Mouse (Mus musculus) midbrain, postnatal 0 days (tissue): Measurements from ENCODE around the gene Gm8180. TPM values are rescaled to one million over a fixed set of nuclear protein-coding genes. Genes with fewer than 3 reads are reported as not detected.
"Not testable (repeated sequence)": the region's sequence is repeated elsewhere in the genome, so short reads cannot be mapped to it uniquely, and the experiment has no call there.

Experiments used
- ATAC-seq: fragments of 200-750 bp; cut with Nextera tagmentation; 2 replicates; pipeline ENCODE4 v1.8.0; 2017; ENCODE audit warnings: moderate number of reproducible peaks, mild to moderate bottlenecking, moderate TSS enrichment, moderate library complexity; ENCODE audit not compliant: low FRiP score
- DNase-seq: peaks from one replicate; pipeline ENCODE4 v3.0.0-alpha.2; 2015; ENCODE audit warnings: low spot score
- H3K27ac ChIP-seq: fragments of 300-500 bp; sonication (generic); 2 replicates; pipeline ENCODE4 v1.5.1; 2014; ENCODE audit warnings: low read depth, mild to moderate bottlenecking, low read length, mixed read lengths
- H3K27me3 ChIP-seq: fragments of 300-500 bp; sonication (generic); 2 replicates; pipeline ENCODE4 v1.6.1; 2014; ENCODE audit warnings: low read length, control low read depth, mixed read lengths; ENCODE audit not compliant: insufficient read depth
- H3K36me3 ChIP-seq: fragments of 300-500 bp; sonication (generic); 2 replicates; pipeline ENCODE4 v1.6.1; 2014; ENCODE audit warnings: low read length, control low read depth, mixed read lengths; ENCODE audit not compliant: insufficient read depth
- H3K4me1 ChIP-seq: fragments of 300-500 bp; sonication (generic); 2 replicates; pipeline ENCODE4 v1.6.1; 2014; ENCODE audit warnings: mild to moderate bottlenecking, control low read depth, antibody characterized with exemption, low read length, mixed read lengths; ENCODE audit not compliant: insufficient read depth
- H3K4me2 ChIP-seq: fragments of 300-500 bp; sonication (generic); 2 replicates; pipeline ENCODE4 v1.6.1; 2014; ENCODE audit warnings: low read depth, mild to moderate bottlenecking, low read length, mixed read lengths; ENCODE audit not compliant: poor library complexity, severe bottlenecking
- H3K4me3 ChIP-seq: fragments of 300-500 bp; sonication (generic); 2 replicates; pipeline ENCODE4 v1.5.1; 2014; ENCODE audit warnings: low read depth, mild to moderate bottlenecking, low read length, moderate library complexity
- H3K9ac ChIP-seq: fragments of 300-500 bp; sonication (generic); replicated peaks from 2 replicates; pipeline ENCODE4 v1.6.1; 2014; ENCODE audit warnings: mild to moderate bottlenecking, low read length, moderate library complexity, mixed read lengths; ENCODE audit not compliant: poor library complexity, severe bottlenecking
- H3K9me3 ChIP-seq: fragments of 300-500 bp; sonication (generic); 2 replicates; pipeline ENCODE4 v1.6.1; 2016; ENCODE audit warnings: low read length, control low read depth
- CTCF ChIP-seq: IDR thresholded peaks from 2 replicates; pipeline ENCODE4 v1.5.1; 2016; ENCODE audit warnings: antibody characterized with exemption, mild to moderate bottlenecking
- WGBS: fragments of 180-500 bp; shearing (Covaris S2); extraction: QIAGEN DNeasy Blood & Tissue Kit; methylation state at CpG from one replicate; pipeline ENCODE4 v1.1.7; 2014; 5-methylcytosine and 5-hydroxymethylcytosine counted together
- polyA plus RNA-seq: library from polyadenylated mRNA; unstranded; fragments of >200 nt; fragmentation: Nextera tagmentation; extraction: Ambion mirVana; gene quantifications from 2 replicates; pipeline ENCODE4 v1.2.1, GENCODE M21; 2015
- total RNA-seq: library from RNA; depleted of rRNA; stranded (reverse); fragments of >200 nt; gene quantifications from 2 replicates; pipeline ENCODE4 v1.2.3, GENCODE M21; 2014; rRNA removed

The Gm8180 gene
- total and polyA plus RNA-seq, 2 experiments from 2014 or later, result not detected

- not testable (repeated sequence) for H3K9me3 ChIP-seq, H3K27me3 ChIP-seq, H3K4me2 ChIP-seq, H3K36me3 ChIP-seq, H3K27ac ChIP-seq, ATAC-seq, H3K9ac ChIP-seq, DNase-seq, H3K4me1 ChIP-seq, H3K4me3 ChIP-seq
- WGBS, result 10% methylated on average over 7 of the region's 7 CpGs
- TF ChIP-seq CTCF, result peak; percentile 48
These were observed 19.9 kb upstream of the Gm8180 start for GRCm38 (mm10) chr14:43804435-43804834.

GRCm38 (mm10) chr14:43796905-43797470 lies 12.4 kb upstream of the Gm8180 start:
- H3K27ac ChIP-seq, H3K27me3 ChIP-seq, H3K4me1 ChIP-seq, H3K36me3 ChIP-seq, H3K9ac ChIP-seq, H3K9me3 ChIP-seq: not testable (repeated sequence)
- H3K4me2 ChIP-seq, result peak overlapping the region; percentile 42
- peak overlapping the region; percentile 22; the same call in 1 of the 2 replicates for H3K4me3 ChIP-seq
- peak; percentile 2 for DNase-seq
- peak; percentile 77 for ATAC-seq
- TF ChIP-seq CTCF, result peak; percentile 3; the same call in 1 of the 2 replicates
- 11% methylated on average over 22 of the region's 23 CpGs for WGBS

- H3K27me3 ChIP-seq, result no peaks in the 10 kb centered on the region
- DNase-seq (peak; percentile 0), ATAC-seq (peak; percentile 72)
- WGBS, result 18% methylated on average over 14 of the region's 14 CpGs
- H3K9ac ChIP-seq, result no peak overlapping the region
- no peaks in the 10 kb centered on the region for H3K9me3 ChIP-seq
- no peaks in the 10 kb centered on the region for H3K4me1 ChIP-seq
- peak overlapping the region; percentile 42 for H3K4me2 ChIP-seq
- no peaks in the 10 kb centered on the region for H3K36me3 ChIP-seq
- no peak for TF ChIP-seq CTCF
- peak overlapping the region; percentile 22; the same call in 1 of the 2 replicates for H3K4me3 ChIP-seq
- no peak overlapping the region for H3K27ac ChIP-seq
These were observed 11.7 kb upstream of the Gm8180 start for GRCm38 (mm10) chr14:43796069-43796904.

GRCm38 (mm10) chr14:43793811-43794210 lies 9.3 kb upstream of the Gm8180 start:
- H3K4me1 ChIP-seq, H3K27me3 ChIP-seq, H3K4me2 ChIP-seq, H3K36me3 ChIP-seq, ATAC-seq, DNase-seq, H3K9ac ChIP-seq, H3K4me3 ChIP-seq, H3K9me3 ChIP-seq, H3K27ac ChIP-seq: not testable (repeated sequence)
- 85% methylated on average over 5 of the region's 5 CpGs for WGBS

GRCm38 (mm10) chr14:43747566-43747965 lies 37.0 kb downstream of the Gm8180 start, which contains the start of gene Gm6526:
TSS of gene Gm6526 (plus strand) at chr14:43747866.
- WGBS, result 85% methylated on average over 4 of the region's 4 CpGs
- H3K4me1 ChIP-seq, H3K27ac ChIP-seq, H3K4me3 ChIP-seq, H3K9ac ChIP-seq, DNase-seq, ATAC-seq, H3K4me2 ChIP-seq, H3K36me3 ChIP-seq, H3K27me3 ChIP-seq, H3K9me3 ChIP-seq: not testable (repeated sequence)

Other genes with a start within 250 kb of the Gm8180 start
- gene Gm5799, start 241.2 kb downstream of the Gm8180 start, total RNA-seq, result not detected in 2 replicates
- not detected in 2 replicates for gene Gm5799, start 241.2 kb downstream of the Gm8180 start, polyA plus RNA-seq
- gene Gm17654, start 205.6 kb downstream of the Gm8180 start, total RNA-seq, result not detected in 2 replicates
- gene Gm17654, start 205.6 kb downstream of the Gm8180 start, polyA plus RNA-seq, result 0.11 TPM in 1 of 2 replicates, not detected in the other
- gene Gm10375, start 176.7 kb downstream of the Gm8180 start, total RNA-seq, result not detected in 2 replicates
- not detected in 2 replicates for gene Gm10375, start 176.7 kb downstream of the Gm8180 start, polyA plus RNA-seq
- not detected in 2 replicates for gene Gm8165, start 107.5 kb downstream of the Gm8180 start, total RNA-seq
- gene Gm8165, start 107.5 kb downstream of the Gm8180 start, polyA plus RNA-seq, result not detected in 2 replicates
- gene Gm7324, start 86.9 kb downstream of the Gm8180 start, total RNA-seq, result 0.33 and 0.52 TPM in 2 replicates
- gene Gm7324, start 86.9 kb downstream of the Gm8180 start, polyA plus RNA-seq, result 0.88 and 1.2 TPM in 2 replicates
- not detected in 2 replicates for gene Gm16506, start 57.3 kb downstream of the Gm8180 start, total RNA-seq
- not detected in 2 replicates for gene Gm16506, start 57.3 kb downstream of the Gm8180 start, polyA plus RNA-seq
- not detected in 2 replicates for gene Gm6526, start 36.9 kb downstream of the Gm8180 start, total RNA-seq
- gene Gm6526, start 36.9 kb downstream of the Gm8180 start, polyA plus RNA-seq, result not detected in 2 replicates
- not detected in 2 replicates for gene Ear1, start 90.8 kb upstream of the Gm8180 start, total RNA-seq
- not detected in 2 replicates for gene Ear1, start 90.8 kb upstream of the Gm8180 start, polyA plus RNA-seq
- not detected in 2 replicates for gene Ear10, start 138.8 kb upstream of the Gm8180 start, total RNA-seq
- not detected in 2 replicates for gene Ear10, start 138.8 kb upstream of the Gm8180 start, polyA plus RNA-seq
- 1.9 and 2.4 TPM in 2 replicates for gene Gm8113, start 140.6 kb upstream of the Gm8180 start, total RNA-seq
- 2.4 and 2.5 TPM in 2 replicates for gene Gm8113, start 140.6 kb upstream of the Gm8180 start, polyA plus RNA-seq
- gene Ang5, start 172.3 kb upstream of the Gm8180 start, total RNA-seq, result not detected in 2 replicates
- gene Ang5, start 172.3 kb upstream of the Gm8180 start, polyA plus RNA-seq, result not detected in 2 replicates
- not detected in 2 replicates for gene Ang6, start 217.5 kb upstream of the Gm8180 start, total RNA-seq
- not detected in 2 replicates for gene Ang6, start 217.5 kb upstream of the Gm8180 start, polyA plus RNA-seq